Mouse (Mus musculus) E14TG2a.4 (cell line): Measurements from ENCODE around the gene Krt35.

ENCODE experiments used
- CTCF ChIP-seq: conservative IDR thresholded peaks from 2 replicates; pipeline ENCODE4 v1.5.1; 2014; ENCODE audit warnings: low read length
- NANOG ChIP-seq: IDR thresholded peaks from 2 replicates; pipeline ENCODE4 v1.6.1; 2014; ENCODE audit warnings: borderline replicate concordance, low read length, mixed read lengths
- POU5F1 ChIP-seq: IDR thresholded peaks from 2 replicates; pipeline ENCODE4 v1.6.1; 2014; ENCODE audit warnings: low read length, borderline replicate concordance

- TF ChIP-seq CTCF (no peak), POU5F1 (no peak), NANOG (no peak)
Observed at GRCm38 (mm10) chr11:100145104-100145503, 49.1 kb upstream of the Krt35 start.
